Mouse (Mus musculus): ENCODE results near the gene Syt5. TPM values are rescaled to one million over a fixed set of nuclear protein-coding genes. Genes with fewer than 3 reads are reported as not detected.

The Syt5 gene
- total and polyA plus RNA-seq, 3 experiments = not detected

DNA sequence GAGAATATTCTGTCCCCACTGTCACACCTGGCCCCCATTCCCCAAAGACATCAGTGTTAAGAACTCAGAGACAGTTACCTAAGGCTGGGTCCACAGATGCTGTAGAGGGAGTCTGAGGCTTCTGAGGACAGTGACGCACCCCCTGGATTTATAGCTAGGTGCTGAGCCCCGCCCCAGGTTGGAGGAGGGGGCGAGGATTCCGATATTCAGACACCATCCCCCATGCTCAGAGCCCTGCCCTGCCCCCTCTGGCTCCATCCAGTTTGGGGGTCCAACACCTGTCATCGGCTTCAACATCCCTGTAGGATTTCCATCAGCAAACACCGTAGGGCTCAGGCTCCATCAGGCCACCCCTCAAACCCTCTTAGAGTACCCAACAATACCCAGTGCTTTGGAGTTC lies 31.5 kb downstream of the Syt5 start:
- H3K4me1 ChIP-seq (ENCODE audit: control insufficient read depth in 1 of 2, insufficient read depth in 2 of 2, low read length in 2 of 2) = peaks cover 5 to 22% of the 10 kb centered on the region in 2 experiments; a peak in 3 of 4 replicates

DNA sequence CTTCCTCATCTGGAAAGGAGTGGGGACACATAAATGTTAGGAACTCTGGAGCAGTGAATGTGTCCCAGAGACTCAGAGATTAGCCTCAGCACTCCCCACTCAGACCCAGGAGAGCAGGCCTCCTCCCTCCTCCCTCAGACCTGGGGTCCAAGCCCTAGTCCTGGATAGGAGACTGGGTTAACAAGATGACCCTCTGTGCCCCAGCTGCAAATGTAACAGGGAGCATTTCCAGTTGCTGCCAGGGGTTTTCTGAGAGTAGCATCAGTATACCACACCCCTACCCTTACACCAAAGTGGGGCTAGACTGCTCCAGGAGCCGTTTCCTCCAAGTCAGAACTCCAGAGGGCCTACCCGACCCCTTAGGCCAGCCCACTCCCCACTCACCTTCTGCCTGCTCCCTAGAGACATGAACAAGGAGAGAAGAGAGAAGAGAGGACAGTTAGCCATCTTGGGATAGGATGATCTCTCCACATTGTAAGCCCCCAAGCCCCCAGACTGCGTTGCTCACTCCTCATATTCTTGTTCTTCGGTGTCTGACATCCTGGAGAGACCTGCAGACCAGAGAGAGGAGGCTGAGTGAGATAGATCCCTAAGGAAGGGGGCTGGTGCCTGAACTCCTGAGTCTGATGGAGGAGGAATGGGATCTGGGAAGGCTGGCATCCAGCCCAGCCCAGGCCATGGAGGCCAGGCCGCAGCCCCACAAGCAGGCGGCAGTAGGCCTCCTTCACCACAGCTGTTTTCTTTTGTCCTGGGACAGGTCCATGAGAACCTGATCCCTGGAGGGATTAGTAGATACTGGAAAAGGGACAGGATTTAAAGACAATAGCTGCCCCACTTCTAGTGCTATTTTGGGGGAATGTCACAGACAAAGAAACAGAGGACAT lies 33.3 kb downstream of the Syt5 start:
- DNase-seq (ENCODE audit: low read depth, low spot score) = no peak
- no peak for TF ChIP-seq POLR2A (IDR thresholded peaks at IDR 0.05; ENCODE audit: control insufficient read depth in 1 of 2, insufficient read depth in 1 of 2, low read depth in 1 of 2, low read length in 2 of 2, poor library complexity in 1 of 2)
- no peak for TF ChIP-seq POLR2AphosphoS2 (IDR thresholded peaks at IDR 0.05; ENCODE audit: low read length)
- TF ChIP-seq EP300 (IDR thresholded peaks at IDR 0.05; ENCODE audit: low read depth in 1 of 2, low read length in 2 of 2) = no peak
- no peak for TF ChIP-seq RCOR1 (IDR thresholded peaks at IDR 0.05; ENCODE audit: low read depth, low read length)
- no peak for TF ChIP-seq USF1 (IDR thresholded peaks at IDR 0.05; ENCODE audit: low read depth, low read length)
- TF ChIP-seq CHD1 (IDR thresholded peaks at IDR 0.05; ENCODE audit: low read depth, low read length) = no peak
- no peak for TF ChIP-seq MYC (IDR thresholded peaks at IDR 0.05; ENCODE audit: low read depth, low read length)
- TF ChIP-seq TAL1 (IDR thresholded peaks at IDR 0.05; ENCODE audit: low read length) = no peak
- TF ChIP-seq UBTF (IDR thresholded peaks at IDR 0.05; ENCODE audit: borderline replicate concordance, insufficient read depth, low read depth, low read length) = no peak
- no peak for TF ChIP-seq ZKSCAN1 (IDR thresholded peaks at IDR 0.05; ENCODE audit: low read depth, low read length)
- Histone ChIP-seq H3K79me2 (ENCODE audit: control insufficient read depth, insufficient read depth, low read length, poor library complexity) (no peaks in the 10 kb centered on the region), H3K36me3 (ENCODE audit: control insufficient read depth in 1 of 2, insufficient read depth in 2 of 2, low read length in 2 of 2) (peaks cover 0 to 18% of the 10 kb centered on the region in 2 experiments; a peak in 2 of 4 replicates), H3K27me3 (ENCODE audit: control insufficient read depth in 1 of 2, insufficient read depth in 2 of 2, low read length in 2 of 2) (no peaks in the 10 kb centered on the region), H3K9ac (ENCODE audit: control insufficient read depth, low read depth, low read length, poor library complexity, severe bottlenecking) (no peak overlapping the region), H3K4me3 (ENCODE audit: control insufficient read depth in 1 of 2, insufficient read depth in 1 of 2, low read depth in 2 of 2, low read length in 2 of 2) (no peak overlapping the region), H3K9me3 (replicated peaks; ENCODE audit: insufficient read depth, low read length) (no peaks in the 10 kb centered on the region), H3K27ac (ENCODE audit: control insufficient read depth, low read depth, low read length) (no peak overlapping the region), H3K4me1 (ENCODE audit: control insufficient read depth in 1 of 2, insufficient read depth in 2 of 2, low read length in 2 of 2) (peaks cover 3 to 19% of the 10 kb centered on the region in 2 experiments)

More for the DNA sequence above, 31.5 kb downstream of the Syt5 start:
- Histone ChIP-seq H3K27ac (ENCODE audit: control insufficient read depth, low read depth, low read length) (no peak overlapping the region), H3K9me3 (replicated peaks; ENCODE audit: insufficient read depth, low read length) (no peaks in the 10 kb centered on the region), H3K36me3 (ENCODE audit: control insufficient read depth in 1 of 2, insufficient read depth in 2 of 2, low read length in 2 of 2) (peaks cover 0 to 18% of the 10 kb centered on the region in 2 experiments; a peak in 2 of 4 replicates), H3K27me3 (ENCODE audit: control insufficient read depth in 1 of 2, insufficient read depth in 2 of 2, low read length in 2 of 2) (no peaks in the 10 kb centered on the region), H3K79me2 (ENCODE audit: control insufficient read depth, insufficient read depth, low read length, poor library complexity) (peaks cover 4% of the 10 kb centered on the region; the same call in 1 of the 2 replicates), H3K9ac (ENCODE audit: control insufficient read depth, low read depth, low read length, poor library complexity, severe bottlenecking) (no peak overlapping the region), H3K4me3 (ENCODE audit: control insufficient read depth in 1 of 2, insufficient read depth in 1 of 2, low read depth in 2 of 2, low read length in 2 of 2) (no peak overlapping the region)
- no peak for DNase-seq (ENCODE audit: low read depth, low spot score)
- TF ChIP-seq TAL1 (IDR thresholded peaks at IDR 0.05; ENCODE audit: low read length) (no peak), HCFC1 (IDR thresholded peaks at IDR 0.05; ENCODE audit: low read depth, low read length) (no peak), ELF1 (IDR thresholded peaks at IDR 0.05; ENCODE audit: low read depth, low read length) (no peak), KAT2A (conservative IDR thresholded peaks at IDR 0.05; ENCODE audit: low read depth, low read length) (no peak), MAX (IDR thresholded peaks at IDR 0.05; ENCODE audit: low read length) (no peak), MEF2A (IDR thresholded peaks at IDR 0.05; ENCODE audit: extremely low read depth, insufficient replicate concordance, low read depth, low read length, poor library complexity, severe bottlenecking) (no peak), USF1 (IDR thresholded peaks at IDR 0.05; ENCODE audit: low read depth, low read length) (no peak), NRF1 (IDR thresholded peaks at IDR 0.05; ENCODE audit: insufficient read depth, low read depth, low read length, poor library complexity, severe bottlenecking) (no peak), ZKSCAN1 (IDR thresholded peaks at IDR 0.05; ENCODE audit: low read depth, low read length) (no peak), POLR2A (IDR thresholded peaks at IDR 0.05; ENCODE audit: control insufficient read depth in 1 of 2, insufficient read depth in 1 of 2, low read depth in 1 of 2, low read length in 2 of 2, poor library complexity in 1 of 2) (no peak)
